Mouse (Mus musculus) cerebellum, postnatal 10 days (tissue): Measurements from ENCODE around the gene Chrna9.
A peak's percentile ranks its signal among the peaks of the same experiment; 100 is the strongest.

Experiments
- DNase-seq, 2 experiments: peaks; one replicate each; pipeline ENCODE4 v3.0.0; 2021; ENCODE audit warnings: mixed read lengths in 2 of 2

Chrna9 gene

GRCm38 (mm10) chr5:65919904-65920303, 14.8 kb upstream of the Chrna9 start:
- no peak for DNase-seq

- no peak for DNase-seq
These were observed 13.9 kb upstream of the Chrna9 start for GRCm38 (mm10) chr5:65920701-65921426.

GRCm38 (mm10) chr5:65921477-65922138, 13.1 kb upstream of the Chrna9 start:
- no peak for DNase-seq

GRCm38 (mm10) chr5:65926666-65927065, 8.1 kb upstream of the Chrna9 start:
- no peak for DNase-seq

GRCm38 (mm10) chr5:65929162-65929561, 5.6 kb upstream of the Chrna9 start:
- DNase-seq: no peak

GRCm38 (mm10) chr5:65930171-65930570, 4.5 kb upstream of the Chrna9 start:
- no peak for DNase-seq

- DNase-seq: no peak
These were observed 1.5 kb upstream of the Chrna9 start for GRCm38 (mm10) chr5:65933258-65933657.

GRCm38 (mm10) chr5:65933764-65934163, 957 bp upstream of the Chrna9 start:
- no peak for DNase-seq

- DNase-seq: no peak
These were observed 2.4 kb downstream of the Chrna9 start for GRCm38 (mm10) chr5:65937011-65937726.

GRCm38 (mm10) chr5:65937998-65938715, 3.4 kb downstream of the Chrna9 start:
- peak; percentile 89 to 91 for DNase-seq

- DNase-seq: no peak
These were observed 6.4 kb downstream of the Chrna9 start for GRCm38 (mm10) chr5:65941145-65941544.

GRCm38 (mm10) chr5:65949822-65950221, 15.1 kb downstream of the Chrna9 start:
- no peak for DNase-seq

- no peak for DNase-seq
These were observed 15.5 kb downstream of the Chrna9 start for GRCm38 (mm10) chr5:65950236-65950635.

GRCm38 (mm10) chr5:65950679-65951512, 16.2 kb downstream of the Chrna9 start:
- DNase-seq: peak in 1 of 2 experiments; percentile 23

GRCm38 (mm10) chr5:65951513-65951909, 16.8 kb downstream of the Chrna9 start:
- no peak for DNase-seq

GRCm38 (mm10) chr5:65954130-65955080, 19.7 kb downstream of the Chrna9 start:
- no peak for DNase-seq

GRCm38 (mm10) chr5:65955343-65956143, 20.8 kb downstream of the Chrna9 start:
- peak; percentile 81 to 85 for DNase-seq

- DNase-seq: no peak
These were observed 21.7 kb downstream of the Chrna9 start for GRCm38 (mm10) chr5:65956144-65957008.

- peak; percentile 65 to 68 for DNase-seq
These were observed 23.9 kb downstream of the Chrna9 start for GRCm38 (mm10) chr5:65958597-65958996.
